Mouse (Mus musculus): ENCODE measurements around the gene Mllt6.

DNA sequence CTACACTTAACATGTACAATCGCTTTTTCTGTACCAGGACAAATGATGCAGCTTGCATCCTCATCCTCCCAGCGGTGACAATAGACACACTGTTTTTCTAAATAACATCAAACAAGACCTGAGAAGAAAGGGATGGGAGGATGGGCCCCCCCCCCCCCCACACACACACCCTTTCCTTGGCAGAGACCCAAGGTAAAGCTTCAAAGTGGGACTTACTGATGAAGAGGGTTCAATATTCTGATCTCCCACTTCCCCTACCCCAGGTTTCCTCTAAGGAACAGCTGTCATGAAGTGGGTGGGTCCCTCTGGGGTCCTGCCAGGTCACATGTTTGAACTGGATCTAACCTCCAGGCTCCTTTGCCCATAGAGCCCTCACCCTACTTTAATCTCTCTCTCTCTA, 32.2 kb upstream of the Mllt6 start:
- TF ChIP-seq POLR2A (IDR thresholded peaks at IDR 0.05; ENCODE audit: borderline replicate concordance, low read depth, low read length) (no peak), CTCF (IDR thresholded peaks at IDR 0.05; ENCODE audit: low read depth, low read length) (no peak)
